Comparison of ENCODE assay signal across 16 mouse cellular contexts in genomic region chr5:90135971-90136370, GRCm38 (mm10).
"Had no signal": no experiment of that assay in that cellular context is flagged by ENCODE, and none has a peak within 500 bp of the region (broad histone marks: within the 10 kb centered on the region; RNA-seq: fewer than 3 reads in every experiment).

No protein-coding gene starts in this region.

- H3K27ac ChIP-seq: limb, embryonic 13.5 days; liver, embryonic 15.5 days; midbrain, embryonic 12.5 days; neural tube, embryonic 13.5 days; stomach, embryonic 15.5 days had no signal

- H3K4me3 ChIP-seq: limb, embryonic 13.5 days; liver, embryonic 15.5 days; midbrain, embryonic 12.5 days; neural tube, embryonic 13.5 days; stomach, embryonic 15.5 days had no signal

- H3K4me1 ChIP-seq: limb, embryonic 13.5 days; liver, embryonic 15.5 days; midbrain, embryonic 12.5 days; neural tube, embryonic 13.5 days; stomach, embryonic 15.5 days had no signal

- H3K9ac ChIP-seq: limb, embryonic 13.5 days; liver, embryonic 15.5 days; lung, embryonic 14.5 days; midbrain, embryonic 12.5 days; neural tube, embryonic 13.5 days; stomach, embryonic 15.5 days had no signal

- H3K27me3 ChIP-seq: limb, embryonic 13.5 days; liver, embryonic 15.5 days; midbrain, embryonic 12.5 days; neural tube, embryonic 13.5 days; stomach, embryonic 15.5 days had no signal

- H3K9me3 ChIP-seq: limb, embryonic 13.5 days; liver, embryonic 15.5 days; midbrain, embryonic 12.5 days; neural tube, embryonic 13.5 days; stomach, embryonic 15.5 days had no signal

- H3K4me2 ChIP-seq: limb, embryonic 13.5 days; liver, embryonic 11.5 days; liver, embryonic 15.5 days; lung, embryonic 14.5 days; midbrain, embryonic 12.5 days; neural tube, embryonic 13.5 days; stomach, embryonic 15.5 days had no signal

- H3K36me3 ChIP-seq: limb, embryonic 13.5 days; liver, embryonic 15.5 days; midbrain, embryonic 12.5 days; neural tube, embryonic 13.5 days; stomach, embryonic 15.5 days had no signal

- ATAC-seq: intestine, postnatal 0 days; midbrain, embryonic 16.5 days had no signal

- DNase-seq: kidney, adult 8-10 months; kidney, postnatal 25 days; layer of hippocampus, postnatal 36 days; lung, embryonic 14.5 days; retina, postnatal 1 day; right cerebral cortex, postnatal 4 days; thymus, adult 2 months; thymus, postnatal 25 days had no signal
